Mouse (Mus musculus) ZHBTc4 (cell line): ENCODE data around the gene Psmd5.
"Not testable (repeated sequence)": the region's sequence is repeated elsewhere in the genome, so short reads cannot be mapped to it uniquely, and the experiment has no call there.

Source experiments
- DNase-seq: peaks from one replicate; pipeline ENCODE4 v3.0.0-alpha.2; 2011; ENCODE audit warnings: low read depth, low spot score

Gene Psmd5

DNA sequence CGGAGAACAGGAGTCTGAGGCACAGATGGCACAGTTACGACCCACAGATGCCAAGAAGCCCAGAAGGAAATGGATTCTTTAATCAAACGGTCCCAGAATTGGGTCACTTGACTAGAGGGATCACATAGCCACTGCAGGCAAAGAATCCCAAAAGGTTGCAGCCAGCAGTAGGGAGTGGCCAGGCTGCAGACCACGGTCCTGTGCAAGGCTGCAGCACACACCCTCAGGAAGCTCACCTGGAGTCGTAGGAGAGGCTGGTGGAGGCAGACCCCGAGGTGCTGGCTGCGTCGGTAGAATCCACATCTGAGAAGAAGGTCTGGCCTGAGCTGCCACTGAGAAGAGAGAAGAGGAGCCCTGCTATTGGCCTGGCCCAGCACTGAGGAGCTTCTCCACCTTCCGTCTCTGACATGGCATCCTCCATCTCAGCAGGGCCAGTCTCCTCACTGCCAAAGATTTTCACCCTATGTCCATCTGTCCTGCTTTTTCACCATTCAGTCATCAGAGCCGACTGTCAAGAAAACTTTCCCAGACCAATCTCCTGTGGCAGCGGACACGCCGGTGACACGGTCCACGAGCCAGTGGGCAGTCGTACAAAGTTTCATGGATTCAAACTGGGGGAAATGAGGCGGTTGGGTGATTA is 22.2 kb upstream of the Psmd5 start:
- DNase-seq: no peak

DNA sequence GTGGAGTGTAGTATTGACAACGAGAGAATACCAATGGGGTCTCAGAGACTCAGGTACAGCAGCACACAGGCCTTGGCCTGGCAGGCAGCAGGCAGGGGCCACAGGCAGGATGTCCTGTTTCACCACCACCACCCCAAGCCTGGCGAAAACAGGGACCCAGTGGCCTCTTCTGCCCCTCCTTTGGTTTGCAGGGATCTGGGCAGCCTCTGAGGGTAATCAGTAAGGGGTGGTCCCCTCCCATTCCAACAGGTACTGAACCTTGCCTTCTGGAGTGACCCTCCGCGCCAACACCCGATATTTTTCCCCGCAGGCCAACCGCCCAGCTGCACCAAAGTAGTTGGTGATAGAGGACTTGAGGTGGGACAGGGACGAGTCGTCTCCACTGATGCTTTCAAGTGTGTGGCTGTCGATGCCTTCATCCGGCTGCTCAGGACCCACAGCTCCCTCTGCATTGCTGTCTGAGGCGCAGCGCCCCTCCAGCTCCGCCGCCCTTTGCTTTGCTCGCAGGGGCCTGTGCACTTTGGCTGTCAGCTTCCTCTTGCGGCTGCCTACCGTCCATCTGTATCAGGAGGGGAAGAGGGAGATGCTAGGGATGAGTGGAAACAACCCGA is 20.8 kb upstream of the Psmd5 start:
- DNase-seq: peak; percentile 52

DNA sequence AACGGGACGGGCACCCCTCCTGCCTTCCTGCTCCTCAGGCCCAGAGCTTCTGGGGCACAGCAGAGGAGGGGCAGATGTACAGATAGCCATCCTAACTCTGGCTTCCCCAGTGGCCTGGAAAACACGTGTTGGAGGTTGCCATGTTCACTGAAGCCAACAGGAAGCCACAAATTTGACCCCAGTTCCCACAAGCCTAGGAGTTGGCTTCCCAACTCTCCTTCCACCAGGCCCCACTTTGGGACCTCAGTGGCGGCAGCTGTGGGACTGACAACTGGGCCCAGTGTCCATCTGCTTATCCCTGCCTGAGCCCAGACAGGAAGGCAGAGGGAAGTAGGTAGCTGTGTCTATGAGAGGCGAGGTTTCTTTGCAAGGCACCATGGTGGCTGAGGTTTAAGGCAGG is 19.2 kb upstream of the Psmd5 start:
- DNase-seq: no peak

DNA sequence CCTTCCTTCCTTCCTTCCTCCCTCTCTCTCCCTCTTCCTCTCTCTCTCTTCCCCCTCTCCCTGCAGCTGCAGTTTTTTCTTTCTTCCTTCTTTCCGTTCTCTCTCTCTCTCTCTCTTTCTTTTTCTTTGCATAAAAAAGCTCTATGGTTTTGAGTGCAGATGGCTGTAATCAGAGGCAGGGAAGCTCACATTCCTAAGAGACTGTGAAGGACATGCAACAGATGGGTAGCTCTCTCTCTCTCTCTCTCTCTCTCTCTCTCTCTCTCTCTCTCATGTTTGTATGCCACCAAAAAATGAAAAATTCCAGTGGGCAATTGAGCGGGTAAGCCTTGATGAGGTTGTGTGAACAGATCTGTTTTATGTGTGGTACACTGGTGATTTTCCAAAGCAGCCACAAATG is 9.4 kb upstream of the Psmd5 start:
- no peak for DNase-seq

DNA sequence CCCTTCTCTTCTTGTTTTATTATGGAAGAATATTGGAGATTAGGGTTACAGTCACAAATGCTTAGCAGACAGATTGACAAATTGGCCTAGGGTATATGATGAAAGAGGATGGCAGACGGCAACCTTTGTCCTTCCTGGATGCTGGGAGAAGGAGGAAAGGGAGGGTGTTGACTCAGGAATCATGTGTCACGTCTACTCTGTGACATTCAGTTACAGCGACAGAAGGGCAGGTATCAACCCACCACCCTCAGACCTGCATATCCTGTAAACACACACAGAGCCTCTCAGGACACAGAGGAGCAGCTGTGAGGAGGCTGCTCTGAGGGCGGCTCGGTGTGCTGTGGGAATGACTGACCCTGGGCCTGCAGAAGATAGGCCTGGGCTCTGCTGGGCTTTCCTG is 8.4 kb upstream of the Psmd5 start:
- DNase-seq: no peak

DNA sequence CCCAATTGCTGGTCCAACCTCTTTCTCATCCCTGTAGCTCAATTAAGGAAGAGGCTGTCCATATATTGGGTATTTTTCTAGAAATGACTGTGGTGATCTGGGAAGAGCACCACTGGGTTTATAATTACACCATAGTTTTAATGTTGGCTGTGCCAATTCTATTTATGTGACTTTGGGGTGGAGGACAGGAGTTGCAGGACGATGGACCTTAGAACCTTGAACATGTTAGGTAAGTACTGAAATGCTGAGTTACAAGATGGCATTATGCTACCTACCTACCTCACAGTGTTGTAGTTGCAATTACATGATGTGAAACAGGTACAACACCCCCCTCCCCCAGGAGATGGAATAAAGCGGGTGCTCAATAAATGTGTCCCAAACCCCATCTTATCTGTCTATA is 8.0 kb upstream of the Psmd5 start:
- no peak for DNase-seq

DNA sequence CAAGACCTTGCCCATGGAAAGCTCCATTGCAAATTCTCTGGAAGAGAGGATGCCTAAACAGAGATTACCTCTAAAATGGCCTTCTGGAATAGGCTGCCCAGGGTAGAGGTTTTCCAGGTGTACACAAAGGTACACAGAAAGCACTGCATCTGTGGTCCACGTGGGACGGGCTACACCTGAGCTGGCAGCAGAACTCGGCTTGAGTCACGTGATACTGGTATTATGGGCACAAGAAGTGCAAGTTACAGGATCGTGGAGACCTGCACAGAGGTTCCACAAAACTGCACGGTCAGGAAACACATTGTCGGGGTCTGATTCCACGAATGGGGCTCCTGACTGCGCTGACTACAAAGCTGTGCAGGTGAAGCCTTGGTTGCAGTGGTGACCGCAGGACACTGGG is 5.3 kb upstream of the Psmd5 start:
- no peak for DNase-seq

DNA sequence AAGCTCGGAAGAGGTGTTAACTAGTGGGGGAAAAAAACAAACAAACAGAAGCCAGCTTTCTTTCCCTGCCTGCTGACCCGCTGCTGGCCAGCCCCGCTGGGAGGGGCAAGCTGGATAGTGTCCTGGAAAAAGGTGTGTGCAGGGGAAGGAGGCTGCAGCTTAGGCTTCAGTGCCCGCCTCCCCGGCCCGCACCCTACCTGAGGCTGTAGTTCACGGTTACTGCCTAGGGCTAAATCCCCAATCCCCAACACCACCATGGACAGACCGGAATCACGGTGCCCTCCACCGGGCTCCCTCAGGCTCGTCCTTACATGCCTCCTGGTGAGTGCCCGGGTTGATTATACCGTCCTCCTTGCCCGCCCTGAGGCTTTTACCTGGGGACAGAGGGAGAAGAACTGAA is 497 bp downstream of the Psmd5 start, which contains the start of gene Cutal:
Cutal (plus strand) TSS at position 126 of the 400 bp plus-strand sequence.
- peak; percentile 20 for DNase-seq

DNA sequence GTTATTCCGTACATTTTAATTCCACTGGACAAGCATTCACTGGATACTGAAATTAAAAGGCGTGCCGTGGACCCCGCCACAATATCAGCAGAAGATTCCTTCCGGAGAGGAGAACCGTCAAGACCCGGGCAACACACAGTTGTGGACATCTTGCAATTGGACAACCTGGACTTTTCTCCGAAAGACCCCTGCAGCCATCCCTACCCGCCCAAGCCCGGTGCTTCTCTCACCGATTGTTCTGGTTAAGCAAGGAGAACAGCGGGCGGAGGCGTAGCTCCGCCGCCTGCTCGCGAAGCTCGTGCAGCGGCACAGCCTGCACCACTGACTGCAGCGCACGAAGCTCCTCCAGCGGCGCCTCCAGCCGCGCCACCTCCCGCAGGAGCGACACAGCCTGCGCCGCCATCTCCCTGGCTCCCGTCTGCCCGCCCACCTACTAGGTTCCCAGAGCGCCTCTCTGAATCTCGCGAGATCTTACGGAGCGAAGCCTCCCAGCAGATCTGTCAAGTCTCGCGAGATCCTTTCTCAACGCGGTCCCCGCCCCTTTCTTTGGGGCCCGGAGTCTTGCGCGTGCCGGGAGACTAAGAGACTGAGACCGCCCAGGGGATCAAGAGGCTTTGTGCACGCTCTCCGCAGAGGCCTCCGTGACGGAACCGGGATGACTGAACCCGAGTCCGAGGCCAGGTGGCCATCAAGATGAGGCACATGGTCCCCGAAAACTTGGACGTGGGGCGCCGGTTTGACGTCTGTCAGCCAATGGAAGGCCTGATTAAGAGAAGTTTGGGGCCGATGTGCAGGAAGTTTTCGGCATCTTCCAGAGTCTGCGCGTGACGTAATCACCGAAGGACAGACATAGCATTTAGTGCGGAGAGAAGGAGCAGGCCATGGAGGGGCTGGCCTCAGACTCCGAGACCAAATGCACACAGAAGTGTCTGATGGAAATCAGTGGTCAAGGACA is 4.0 kb downstream of the Psmd5 start:
- DNase-seq: peak; percentile 100

DNA sequence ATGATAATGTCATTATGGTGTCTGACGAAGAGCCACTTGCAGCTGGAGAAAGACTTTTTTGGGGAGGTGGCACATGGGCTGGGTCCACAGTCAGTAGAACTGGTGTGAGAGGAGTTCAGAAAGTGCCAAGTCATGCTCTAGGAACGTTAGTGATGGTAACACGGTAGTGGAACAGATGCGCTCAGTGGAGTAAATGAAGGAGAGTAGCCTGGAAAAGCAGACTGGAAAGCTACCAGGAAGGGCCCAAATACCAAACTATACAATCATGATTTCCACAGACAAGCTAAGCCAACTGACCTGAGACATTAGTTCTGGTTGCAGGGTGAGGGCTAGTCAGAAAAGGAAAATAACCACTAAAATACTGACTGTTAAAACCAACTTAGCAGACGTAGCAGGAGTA is 5.1 kb downstream of the Psmd5 start:
- DNase-seq: peak; percentile 45

DNA sequence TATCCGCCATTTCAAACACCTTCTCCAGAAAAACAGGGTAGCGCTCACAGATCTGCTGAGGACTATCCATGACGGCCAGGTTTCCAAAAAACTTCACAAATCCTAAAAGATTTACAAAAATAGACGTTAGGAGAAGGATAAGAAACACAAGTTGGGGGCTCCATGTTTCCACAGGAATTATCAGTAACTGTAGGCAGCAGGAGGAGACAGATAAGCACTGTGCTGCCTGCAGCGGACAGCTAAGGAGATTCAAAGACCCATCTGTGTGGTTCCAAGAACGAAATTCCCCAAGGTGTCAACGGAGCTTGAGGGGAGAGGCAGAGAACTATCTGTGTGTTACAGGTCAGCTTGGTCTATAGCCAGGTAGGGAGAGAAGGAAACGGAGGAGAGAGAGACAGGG is 17.0 kb downstream of the Psmd5 start:
- no peak for DNase-seq

DNA sequence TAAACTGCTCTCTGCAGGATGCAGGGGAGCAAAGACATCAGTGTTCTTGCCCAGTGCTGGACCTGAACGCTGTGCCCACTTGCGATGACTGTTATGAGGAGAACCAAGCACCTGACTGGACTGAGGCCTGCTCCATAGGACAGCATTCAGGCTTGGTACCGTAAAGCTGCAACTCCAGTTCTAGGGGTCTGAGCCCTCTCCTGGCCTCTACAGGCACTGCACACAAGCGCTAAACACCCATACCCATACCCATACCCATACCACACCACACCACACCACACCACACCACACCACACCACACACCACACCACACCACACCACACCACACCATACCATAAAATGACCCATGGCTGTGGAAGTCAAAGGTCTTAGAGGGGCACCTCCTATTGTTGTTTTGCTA is 19.5 kb downstream of the Psmd5 start:
- peak; percentile 43 for DNase-seq

DNA sequence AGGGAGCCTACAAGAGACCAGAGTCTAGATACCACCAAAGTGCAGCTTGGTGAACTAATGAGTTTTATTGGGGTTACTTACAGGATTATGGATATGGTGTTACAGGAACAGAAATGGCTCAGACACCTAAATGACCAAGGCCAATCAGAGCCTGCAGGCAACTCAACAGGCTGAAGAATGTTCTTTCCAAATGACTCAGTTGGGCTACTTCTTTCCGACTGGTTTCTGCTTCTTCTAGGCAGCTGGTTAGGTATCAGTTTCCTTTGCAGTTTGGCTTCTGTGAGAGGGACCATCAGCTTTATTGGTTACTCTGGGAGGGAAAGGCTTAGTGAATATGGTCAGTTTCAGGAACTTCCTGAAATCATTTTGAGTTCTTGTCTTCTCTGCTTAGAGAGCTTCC is 27.1 kb downstream of the Psmd5 start:
- DNase-seq: no peak

DNA sequence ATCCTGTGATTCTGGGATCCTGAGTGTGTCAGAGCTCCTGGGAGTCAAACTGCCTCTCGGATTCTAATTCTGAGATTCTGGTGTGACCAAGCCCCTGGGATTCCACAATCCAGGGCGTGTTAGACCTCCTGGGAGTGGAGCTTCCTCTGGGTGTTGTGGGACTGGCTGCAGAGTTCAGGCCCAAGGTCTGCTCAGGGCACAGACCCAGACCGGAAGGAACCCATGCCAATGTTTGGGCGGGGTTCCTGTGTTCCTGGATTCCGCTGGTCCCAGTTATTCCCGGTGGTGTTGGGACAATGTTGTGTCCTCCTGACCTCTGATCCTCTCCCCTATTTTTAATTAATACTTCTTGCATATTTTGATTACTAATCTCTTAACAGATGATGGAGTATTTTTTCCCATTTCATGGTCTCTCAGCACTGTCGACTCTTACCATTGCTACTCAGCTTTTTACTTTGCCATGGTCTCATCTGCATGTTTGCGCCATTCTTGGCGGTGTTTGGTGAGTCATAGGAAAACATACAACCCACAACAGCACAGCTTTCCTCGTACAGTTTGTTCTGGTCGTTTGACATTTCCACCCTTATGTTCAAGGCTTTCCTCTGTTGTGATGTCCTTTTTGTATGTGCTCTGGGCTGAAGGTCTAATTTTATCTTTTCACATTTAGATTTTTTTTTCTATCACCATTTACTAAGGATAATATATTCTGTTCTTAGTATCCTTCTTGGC is 31.4 kb downstream of the Psmd5 start:
- peak; percentile 80 for DNase-seq

DNA sequence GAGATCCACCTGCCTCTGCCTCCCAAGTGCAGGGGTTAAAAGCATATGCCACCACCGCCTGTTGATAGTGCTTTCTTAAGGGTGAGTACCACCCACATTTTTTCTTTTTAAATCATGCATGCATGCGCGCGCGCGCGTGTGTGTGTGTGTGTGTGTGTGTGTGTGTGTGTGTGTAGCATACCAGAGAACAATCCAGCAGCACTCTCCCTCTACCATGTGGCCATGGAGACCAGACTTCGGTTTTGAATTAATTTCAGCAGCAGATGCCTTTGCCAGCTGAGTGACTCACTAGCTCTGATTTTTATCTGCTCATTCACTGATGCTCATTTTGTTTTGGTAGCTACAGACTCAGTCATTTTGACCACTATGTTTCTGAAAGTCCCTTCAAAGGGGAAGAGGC is 33.1 kb downstream of the Psmd5 start:
- DNase-seq: no peak

DNA sequence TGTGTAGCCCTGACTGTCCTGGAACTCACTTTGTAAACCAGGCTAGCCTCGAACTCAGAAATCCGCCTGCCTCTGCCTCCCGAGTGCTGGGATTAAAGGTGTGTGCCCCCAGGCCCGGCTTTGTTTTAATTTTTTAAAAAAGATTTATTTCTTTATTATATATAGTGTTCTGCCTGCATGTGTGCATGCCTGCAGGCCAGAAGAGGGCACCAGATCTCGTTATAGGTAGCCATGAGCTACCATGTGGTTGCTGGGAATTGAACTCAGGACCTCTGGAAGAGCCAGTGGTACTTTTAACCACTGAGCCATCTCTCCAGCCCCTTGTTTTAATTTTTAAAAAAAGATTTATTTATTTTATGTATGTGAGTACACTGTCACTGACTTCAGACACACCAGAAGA is 34.6 kb downstream of the Psmd5 start:
- DNase-seq: not testable (repeated sequence)

DNA sequence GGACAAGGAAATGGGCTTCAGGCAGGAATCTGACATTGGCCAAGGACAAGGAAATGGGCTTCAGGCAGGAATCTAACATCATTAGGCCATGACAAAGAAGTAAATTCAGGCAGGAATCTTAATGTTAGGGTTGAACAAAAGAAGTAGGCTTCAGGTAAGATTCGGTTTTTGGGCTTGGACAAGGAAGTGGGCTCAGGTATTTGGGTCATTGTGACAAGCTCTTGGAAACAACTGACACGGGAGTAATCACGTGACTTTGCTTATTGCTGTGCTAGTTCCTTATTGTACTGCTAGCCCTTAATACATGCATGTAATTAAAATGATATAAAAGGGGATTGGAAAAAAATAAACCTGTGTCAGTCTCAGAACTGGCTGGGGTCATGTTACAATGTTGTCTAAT is 39.1 kb downstream of the Psmd5 start:
- DNase-seq: peak; percentile 84

DNA sequence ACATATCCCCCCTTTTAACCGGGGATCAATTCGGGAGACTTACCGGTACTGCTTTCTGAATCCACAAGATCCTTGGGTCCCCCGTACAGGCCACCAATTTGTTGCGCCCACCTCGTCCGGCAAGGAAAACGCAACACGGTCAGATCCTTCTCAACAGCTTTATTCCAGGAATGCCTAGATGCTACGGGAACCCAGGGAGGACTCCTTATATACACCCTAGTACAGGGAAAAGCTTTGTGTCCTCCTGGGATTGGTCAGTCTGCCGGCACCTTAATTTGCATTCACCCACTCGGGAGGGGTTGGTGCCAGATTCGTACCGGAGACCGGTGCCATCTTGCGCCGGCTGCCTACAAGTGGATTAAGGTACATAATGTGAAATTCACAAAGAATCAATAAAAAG is 41.1 kb downstream of the Psmd5 start:
- no peak for DNase-seq

DNA sequence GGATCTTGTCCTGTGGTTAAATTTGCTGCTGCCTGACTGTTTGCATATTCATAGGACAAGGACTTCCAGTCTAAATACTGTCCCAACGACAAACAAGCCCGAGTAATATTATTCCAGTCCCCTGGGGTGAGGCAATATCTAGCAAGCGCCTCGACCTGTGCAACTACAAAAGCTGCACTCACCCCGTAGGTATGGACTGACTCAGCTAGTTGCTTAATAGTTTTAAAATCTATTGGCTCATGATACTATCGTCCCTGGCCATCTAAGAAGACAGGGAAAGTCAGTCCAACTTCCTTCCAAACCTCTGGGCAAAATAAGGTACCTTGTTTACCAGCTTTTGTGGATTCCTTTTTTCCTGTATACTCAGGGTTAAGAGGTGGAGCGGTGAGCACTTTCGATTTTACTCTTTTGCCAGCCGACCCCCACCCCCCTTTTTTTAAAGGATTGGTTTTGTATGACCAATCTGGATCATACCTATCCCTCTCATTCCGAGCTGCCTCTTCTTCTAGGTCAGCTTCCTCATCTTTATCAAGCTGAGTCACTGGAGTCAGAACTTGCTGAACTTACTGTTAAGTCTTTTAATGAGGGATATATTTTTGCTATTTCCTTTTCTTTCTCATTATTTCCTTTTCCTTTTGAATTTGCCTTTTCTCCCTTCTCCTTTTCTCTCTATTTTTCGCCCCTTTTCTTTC is 41.9 kb downstream of the Psmd5 start, which contains the start of gene Gm34653:
Gm34653 (plus strand) TSS at position 242 of the 692 bp plus-strand sequence.
- DNase-seq: not testable (repeated sequence)

DNA sequence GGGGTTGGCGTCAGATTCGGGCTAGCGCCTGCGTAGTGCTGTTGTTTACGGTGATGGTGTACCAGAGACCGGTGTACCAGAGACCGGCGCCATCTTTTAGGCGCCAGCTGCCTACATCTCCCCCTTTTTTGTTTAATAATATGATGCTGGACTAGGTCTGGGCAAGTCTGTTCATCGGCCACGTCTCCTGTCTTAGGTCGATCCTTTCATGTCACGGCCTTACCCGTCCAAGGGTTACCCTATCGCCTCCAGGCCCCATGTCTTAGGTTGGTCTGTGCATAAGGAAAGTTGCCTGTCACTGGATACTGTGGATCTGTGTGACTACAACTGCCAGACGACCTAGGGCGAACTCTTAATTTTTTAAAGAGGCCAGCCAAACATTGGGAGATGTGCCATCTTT is 44.7 kb downstream of the Psmd5 start:
- peak; percentile 66 for DNase-seq

DNA sequence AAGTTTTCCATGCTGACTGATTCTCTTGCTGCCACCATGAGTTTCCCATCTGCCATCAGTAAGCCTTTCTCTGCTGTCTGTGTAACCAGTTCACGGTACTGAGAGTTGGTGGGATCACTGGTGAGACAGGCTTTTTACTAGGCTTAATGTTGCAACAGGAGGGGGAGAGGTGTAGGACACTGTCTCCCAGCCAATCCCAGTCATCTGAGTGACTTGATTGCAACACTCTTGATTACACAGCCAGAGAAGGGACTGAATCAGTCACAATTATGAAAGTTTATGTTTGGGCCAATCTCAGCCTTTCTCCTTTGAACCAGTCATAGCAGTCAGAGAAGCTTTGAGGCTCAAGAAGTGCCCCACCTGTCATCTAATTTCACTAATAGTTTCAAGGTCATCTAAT is 46.7 kb downstream of the Psmd5 start:
- DNase-seq: no peak
